Mouse (Mus musculus) liver, postnatal 0 days (tissue): Measurements from ENCODE around the gene Cnpy1. TPM values are rescaled to one million over a fixed set of nuclear protein-coding genes. Genes with fewer than 3 reads are reported as not detected.
A peak's percentile ranks its signal among the peaks of the same experiment; 100 is the strongest.

ENCODE experiments used
- ATAC-seq: fragments of 200-750 bp; cut with Nextera tagmentation; 2 replicates; pipeline ENCODE4 v1.8.0; 2017; ENCODE audit warnings: mild to moderate bottlenecking, moderate library complexity
- DNase-seq: peaks from one replicate; pipeline ENCODE4 v3.0.0-alpha.2; 2016
- H3K27ac ChIP-seq: fragments of 300-500 bp; sonication (generic); 2 replicates; pipeline ENCODE4 v1.5.1; 2014; ENCODE audit warnings: antibody characterized with exemption, moderate library complexity, mild to moderate bottlenecking, low read depth
- H3K27me3 ChIP-seq: fragments of 300-500 bp; sonication (generic); 2 replicates; pipeline ENCODE4 v1.6.1; 2014; ENCODE audit warnings: low read length, control low read depth, mixed read lengths; ENCODE audit not compliant: insufficient read depth
- H3K36me3 ChIP-seq: fragments of 300-500 bp; sonication (generic); replicated peaks from 2 replicates; pipeline ENCODE4 v1.6.1; 2014; ENCODE audit warnings: mild to moderate bottlenecking, control low read depth, low read length, moderate library complexity, mixed read lengths; ENCODE audit not compliant: insufficient read depth
- H3K4me1 ChIP-seq: fragments of 300-500 bp; sonication (generic); 2 replicates; pipeline ENCODE4 v1.6.1; 2014; ENCODE audit warnings: antibody characterized with exemption, mild to moderate bottlenecking, control low read depth; ENCODE audit not compliant: insufficient read depth
- H3K4me2 ChIP-seq: fragments of 300-500 bp; sonication (generic); 2 replicates; pipeline ENCODE4 v1.6.1; 2014; ENCODE audit warnings: low read depth, mild to moderate bottlenecking, low read length, moderate library complexity, mixed read lengths
- H3K4me3 ChIP-seq: fragments of 300-500 bp; sonication (generic); 2 replicates; pipeline ENCODE4 v1.5.1; 2014; ENCODE audit warnings: low read depth, low read length
- H3K9ac ChIP-seq: fragments of 300-500 bp; sonication (generic); replicated peaks from 2 replicates; pipeline ENCODE4 v1.6.1; 2014; ENCODE audit warnings: mild to moderate bottlenecking, moderate library complexity
- H3K9me3 ChIP-seq: fragments of 300-500 bp; sonication (generic); 2 replicates; pipeline ENCODE4 v1.6.1; 2016; ENCODE audit warnings: mild to moderate bottlenecking, control low read depth, low read length, mixed read lengths
- CTCF ChIP-seq: sonication (generic); IDR thresholded peaks from 2 replicates; pipeline ENCODE4 v1.5.1; 2016; ENCODE audit warnings: antibody characterized with exemption, low read depth
- EP300 ChIP-seq: IDR thresholded peaks from 2 replicates; pipeline ENCODE4 v1.6.1; 2016; ENCODE audit warnings: antibody characterized with exemption, low read depth, mild to moderate bottlenecking
- WGBS: fragments of 180-500 bp; shearing (Covaris S2); extraction: QIAGEN DNeasy Blood & Tissue Kit; methylation state at CpG from one replicate; pipeline ENCODE4 v1.1.7; 2014; ENCODE audit not compliant: insufficient replicate concordance; 5-methylcytosine and 5-hydroxymethylcytosine counted together
- polyA plus RNA-seq: library from polyadenylated mRNA; unstranded; fragments of >200 nt; fragmentation: Nextera tagmentation; extraction: Ambion mirVana; gene quantifications from 2 replicates; pipeline ENCODE4 v1.2.1, GENCODE M21; 2015

The Cnpy1 gene
- polyA plus RNA-seq, 1 experiment from 2014 or later: not detected

- WGBS: 6% methylated on average over 15 of the region's 15 CpGs
Measured at GRCm38 (mm10) chr5:28211651-28212310, 33.8 kb downstream of the Cnpy1 start.

GRCm38 (mm10) chr5:28210591-28211550 lies 34.7 kb downstream of the Cnpy1 start:
- no peak for TF ChIP-seq CTCF
- no peak for TF ChIP-seq EP300
- WGBS: 2% methylated on average over 29 of the region's 29 CpGs
- 0 out of 2 replicates have a peak, but pooled peaks cover 3% of the 10 kb centered on the region for H3K4me1 ChIP-seq
- no peak overlapping the region for H3K4me3 ChIP-seq
- H3K27me3 ChIP-seq: peaks cover 66% of the 10 kb centered on the region
- no peak overlapping the region for H3K4me2 ChIP-seq
- no peaks in the 10 kb centered on the region for H3K36me3 ChIP-seq
- ATAC-seq (no peak), DNase-seq (no peak)
- H3K9me3 ChIP-seq: no peaks in the 10 kb centered on the region
- H3K27ac ChIP-seq: no peak overlapping the region
- no peak overlapping the region for H3K9ac ChIP-seq

More at GRCm38 (mm10) chr5:28211651-28212310, 33.8 kb downstream of the Cnpy1 start:
- TF ChIP-seq CTCF: no peak
- TF ChIP-seq EP300: no peak
- Histone ChIP-seq H3K27ac (no peak overlapping the region), H3K9ac (no peak overlapping the region), H3K4me3 (no peak overlapping the region), H3K9me3 (no peaks in the 10 kb centered on the region), H3K4me2 (no peak overlapping the region), H3K36me3 (no peaks in the 10 kb centered on the region), H3K27me3 (peaks cover 59% of the 10 kb centered on the region), H3K4me1 (0 out of 2 replicates have a peak, but pooled peaks cover 3% of the 10 kb centered on the region)
- DNase-seq (no peak), ATAC-seq (no peak)

- H3K27me3 ChIP-seq: peaks cover 69% of the 10 kb centered on the region
- peak overlapping the region; percentile 30 for H3K4me3 ChIP-seq
- no peak for ATAC-seq
Measured at GRCm38 (mm10) chr5:28209549-28210431, 35.8 kb downstream of the Cnpy1 start.

GRCm38 (mm10) chr5:28208726-28209520 lies 36.7 kb downstream of the Cnpy1 start:
- Histone ChIP-seq H3K4me1 (0 out of 2 replicates have a peak, but pooled peaks cover 3% of the 10 kb centered on the region), H3K4me3 (0 out of 2 replicates have a peak overlapping the region, but pooled peaks have one; percentile 30)
- no peak for TF ChIP-seq EP300
- no peak for TF ChIP-seq CTCF

More at GRCm38 (mm10) chr5:28209549-28210431, 35.8 kb downstream of the Cnpy1 start:
- no peak overlapping the region for H3K9ac ChIP-seq
- TF ChIP-seq EP300 (no peak), CTCF (no peak)
- WGBS: under 1% methylated on average over 78 of the region's 80 CpGs
- H3K4me1 ChIP-seq: 0 out of 2 replicates have a peak, but pooled peaks cover 3% of the 10 kb centered on the region
- H3K36me3 ChIP-seq: no peaks in the 10 kb centered on the region
- DNase-seq: no peak
- H3K9me3 ChIP-seq: no peaks in the 10 kb centered on the region
- H3K4me2 ChIP-seq: peak overlapping the region; percentile 54
- H3K27ac ChIP-seq: no peak overlapping the region

GRCm38 (mm10) chr5:28207043-28207442 lies 38.6 kb downstream of the Cnpy1 start:
- Histone ChIP-seq H3K27me3 (peaks cover 55% of the 10 kb centered on the region), H3K4me1 (0 out of 2 replicates have a peak, but pooled peaks cover 3% of the 10 kb centered on the region), H3K9me3 (no peaks in the 10 kb centered on the region), H3K36me3 (no peaks in the 10 kb centered on the region), H3K4me2 (no peak overlapping the region), H3K9ac (no peak overlapping the region), H3K4me3 (no peak overlapping the region), H3K27ac (no peak overlapping the region)
- no peak for DNase-seq
- no peak for ATAC-seq
- TF ChIP-seq EP300: no peak
- no peak for TF ChIP-seq CTCF
- WGBS: 53% methylated on average over 4 of the region's 4 CpGs

More at GRCm38 (mm10) chr5:28208726-28209520, 36.7 kb downstream of the Cnpy1 start:
- H3K27me3 ChIP-seq: peaks cover 61% of the 10 kb centered on the region
- no peak overlapping the region for H3K9ac ChIP-seq
- ATAC-seq (no peak), DNase-seq (no peak)
- WGBS: 13% methylated on average over 20 of the region's 20 CpGs
- H3K27ac ChIP-seq: no peak overlapping the region
- no peak overlapping the region for H3K4me2 ChIP-seq
- no peaks in the 10 kb centered on the region for H3K36me3 ChIP-seq
- no peaks in the 10 kb centered on the region for H3K9me3 ChIP-seq
